Mouse (Mus musculus) kidney, adult 18-20 months (tissue): ENCODE results near the gene Nhsl2.
A peak's percentile ranks its signal among the peaks of the same experiment; 100 is the strongest.

Experiments used
- DNase-seq: peaks from one replicate; pipeline ENCODE4 v3.0.0; 2021

Gene Nhsl2

GRCm38 (mm10) chrX:101986657-101987367 lies 137.6 kb downstream of the Nhsl2 start:
- no peak for DNase-seq

GRCm38 (mm10) chrX:101993841-101994571 lies 144.8 kb downstream of the Nhsl2 start:
- DNase-seq = no peak

GRCm38 (mm10) chrX:101996726-101997125 lies 147.5 kb downstream of the Nhsl2 start:
- DNase-seq = no peak

- DNase-seq = no peak
Measured at GRCm38 (mm10) chrX:102003632-102004315, 154.6 kb downstream of the Nhsl2 start.

GRCm38 (mm10) chrX:102004370-102004769 lies 155.2 kb downstream of the Nhsl2 start:
- DNase-seq = no peak

GRCm38 (mm10) chrX:102005141-102005641 lies 156.0 kb downstream of the Nhsl2 start:
- DNase-seq = peak; percentile 42

- DNase-seq = no peak
Measured at GRCm38 (mm10) chrX:102007935-102008334, 158.8 kb downstream of the Nhsl2 start.

- peak; percentile 22 for DNase-seq
Measured at GRCm38 (mm10) chrX:102017213-102017923, 168.2 kb downstream of the Nhsl2 start.

- DNase-seq = no peak
Measured at GRCm38 (mm10) chrX:102018890-102019289, 169.7 kb downstream of the Nhsl2 start.

- no peak for DNase-seq
Measured at GRCm38 (mm10) chrX:102019471-102020240, 170.5 kb downstream of the Nhsl2 start.

- DNase-seq = no peak
Measured at GRCm38 (mm10) chrX:102024976-102025375, 175.8 kb downstream of the Nhsl2 start.

- DNase-seq = peak; percentile 32
Measured at GRCm38 (mm10) chrX:102031851-102032250, 182.7 kb downstream of the Nhsl2 start.

- no peak for DNase-seq
Measured at GRCm38 (mm10) chrX:102032431-102032830, 183.2 kb downstream of the Nhsl2 start.

GRCm38 (mm10) chrX:102033566-102033965 lies 184.4 kb downstream of the Nhsl2 start:
- no peak for DNase-seq

- no peak for DNase-seq
Measured at GRCm38 (mm10) chrX:102035671-102036070, 186.5 kb downstream of the Nhsl2 start.

- no peak for DNase-seq
Measured at GRCm38 (mm10) chrX:102036866-102037361, 187.7 kb downstream of the Nhsl2 start.

GRCm38 (mm10) chrX:102037506-102037905 lies 188.3 kb downstream of the Nhsl2 start:
- DNase-seq = peak; percentile 63

GRCm38 (mm10) chrX:102041562-102041961 lies 192.4 kb downstream of the Nhsl2 start:
- DNase-seq = no peak

GRCm38 (mm10) chrX:102042386-102042785 lies 193.2 kb downstream of the Nhsl2 start:
- DNase-seq = no peak

GRCm38 (mm10) chrX:102050552-102050951 lies 201.4 kb downstream of the Nhsl2 start:
- no peak for DNase-seq

GRCm38 (mm10) chrX:102051225-102051624 lies 202.0 kb downstream of the Nhsl2 start:
- no peak for DNase-seq

- no peak for DNase-seq
Measured at GRCm38 (mm10) chrX:102053371-102053770, 204.2 kb downstream of the Nhsl2 start.
